Mouse (Mus musculus) hindbrain, embryonic 15.5 days (tissue): ENCODE results near the gene Ankrd35. TPM values are rescaled to one million over a fixed set of nuclear protein-coding genes. Genes with fewer than 3 reads are reported as not detected.
A peak's percentile ranks its signal among the peaks of the same experiment; 100 is the strongest.

Experiments
- ATAC-seq: fragments of 200-750 bp; cut with Nextera tagmentation; 2 replicates; pipeline ENCODE4 v1.8.0; 2017; ENCODE audit warnings: low read depth, moderate number of reproducible peaks, moderate TSS enrichment; ENCODE audit not compliant: low FRiP score
- H3K27ac ChIP-seq: fragments of 300-500 bp; sonication (generic); replicated peaks from 2 replicates; pipeline ENCODE4 v1.5.1; 2015; ENCODE audit warnings: mild to moderate bottlenecking, inconsistent platforms
- H3K27me3 ChIP-seq: fragments of 300-500 bp; sonication (generic); 2 replicates; pipeline ENCODE4 v1.6.1; 2015; ENCODE audit warnings: control low read depth, inconsistent platforms
- H3K36me3 ChIP-seq: fragments of 300-500 bp; sonication (generic); 2 replicates; pipeline ENCODE4 v1.6.1; 2015; ENCODE audit warnings: control low read depth, inconsistent platforms
- H3K4me1 ChIP-seq: fragments of 300-500 bp; sonication (generic); replicated peaks from 2 replicates; pipeline ENCODE4 v1.6.1; 2015; ENCODE audit warnings: control low read depth, inconsistent platforms
- H3K4me2 ChIP-seq: fragments of 300-500 bp; sonication (generic); 2 replicates; pipeline ENCODE4 v1.6.1; 2015; ENCODE audit warnings: moderate library complexity, mild to moderate bottlenecking, inconsistent platforms
- H3K4me3 ChIP-seq: fragments of 300-500 bp; sonication (generic); 2 replicates; pipeline ENCODE4 v1.5.1; 2015; ENCODE audit warnings: mild to moderate bottlenecking, inconsistent platforms
- H3K9ac ChIP-seq: fragments of 300-500 bp; sonication (generic); 2 replicates; pipeline ENCODE4 v1.6.1; 2015; ENCODE audit warnings: inconsistent platforms
- H3K9me3 ChIP-seq: fragments of 300-500 bp; sonication (generic); 2 replicates; pipeline ENCODE4 v1.6.1; 2016; ENCODE audit warnings: control low read depth, inconsistent platforms
- WGBS: fragments of 180-500 bp; shearing (Covaris S2); methylation state at CpG from one replicate; pipeline ENCODE4 v1.1.7; 2015; 5-methylcytosine and 5-hydroxymethylcytosine counted together
- polyA plus RNA-seq: library from polyadenylated mRNA; unstranded; fragments of >200 nt; fragmentation: Nextera tagmentation; extraction: Ambion mirVana; gene quantifications from 2 replicates; pipeline ENCODE4 v1.2.1, GENCODE M21; 2015

Gene Ankrd35
- 2.2 and 2.7 TPM in 2 replicates for polyA plus RNA-seq

DNA sequence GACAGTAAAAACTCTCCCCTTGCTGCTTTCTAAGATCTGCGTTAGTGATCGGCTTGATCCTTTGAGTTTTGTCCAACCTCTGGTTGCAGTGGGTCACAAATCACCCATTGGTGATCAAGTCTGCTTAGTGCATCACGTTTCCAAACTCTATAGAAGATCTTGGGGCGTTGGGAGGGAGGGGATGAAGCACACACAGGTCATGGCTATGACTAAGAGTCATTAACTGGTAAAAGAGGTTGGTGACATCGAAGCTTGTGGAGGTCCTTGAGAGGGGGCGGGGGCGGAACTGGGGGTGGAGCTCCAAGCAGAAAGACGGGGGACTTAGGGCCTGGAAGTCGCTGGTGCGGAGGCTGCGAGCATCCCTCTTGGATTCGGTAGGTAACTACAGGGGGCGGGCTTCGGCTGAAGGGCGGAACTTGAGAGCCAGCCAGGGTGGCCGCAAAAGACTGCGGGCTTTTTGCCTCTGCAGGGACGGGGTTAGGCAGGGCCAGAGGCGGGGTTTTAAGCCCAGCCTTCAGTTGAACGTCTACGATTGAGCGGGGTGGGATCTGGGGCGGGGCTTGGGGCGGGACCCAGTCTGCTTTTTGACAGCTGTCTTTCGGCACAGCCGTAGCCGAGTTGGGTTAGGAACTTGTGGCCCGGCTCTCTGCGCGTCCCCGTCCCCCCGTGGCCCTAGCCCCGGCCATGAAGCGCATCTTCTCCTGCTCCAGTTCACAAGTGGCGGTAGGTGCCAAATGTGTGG lies at the start of gene Ankrd35:
Gene Ankrd35 (plus strand): TSS at position 405 of the 742 bp plus-strand sequence.
- WGBS: 5% methylated on average over 35 of the region's 35 CpGs

DNA sequence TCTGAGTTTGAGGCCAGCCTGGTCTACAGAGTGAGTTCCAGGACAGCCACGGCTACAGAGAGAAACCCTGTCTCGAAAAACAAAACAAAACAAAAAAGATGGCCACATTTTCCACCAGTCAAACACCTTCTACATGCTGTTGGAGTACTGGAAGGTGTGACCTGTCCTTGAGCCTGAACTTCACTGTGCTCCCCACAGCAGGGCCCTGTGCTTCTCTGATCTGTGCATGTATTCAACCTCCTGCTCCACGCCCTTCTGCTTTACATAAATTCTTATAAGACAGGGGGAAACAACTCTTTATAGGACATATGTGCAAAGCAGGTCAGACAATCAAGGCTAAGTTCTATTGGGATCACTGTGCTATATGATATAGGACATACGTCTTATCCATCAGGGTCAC lies 46.7 kb upstream of the Ankrd35 start:
- WGBS: 97% methylated on average over 4 of the region's 4 CpGs
- Histone ChIP-seq H3K27ac (no peak overlapping the region), H3K9me3 (no peaks in the 10 kb centered on the region), H3K4me2 (no peak overlapping the region), H3K4me1 (no peaks in the 10 kb centered on the region), H3K27me3 (no peaks in the 10 kb centered on the region), H3K9ac (no peak overlapping the region), H3K4me3 (no peak overlapping the region), H3K36me3 (peaks cover 67% of the 10 kb centered on the region)
- ATAC-seq: no peak

More for the DNA sequence above, at the start of gene Ankrd35:
- Histone ChIP-seq H3K4me1 (peaks cover 5% of the 10 kb centered on the region), H3K36me3 (no peaks in the 10 kb centered on the region), H3K4me2 (peak within 1 kb of the TSS; percentile 94), H3K4me3 (peak within 1 kb of the TSS; percentile 50), H3K9me3 (no peaks in the 10 kb centered on the region), H3K27ac (no peak within 1 kb of the TSS), H3K9ac (peak within 1 kb of the TSS; percentile 48), H3K27me3 (0 out of 2 replicates have a peak, but pooled peaks cover 4% of the 10 kb centered on the region)
- peak; percentile 92 for ATAC-seq

DNA sequence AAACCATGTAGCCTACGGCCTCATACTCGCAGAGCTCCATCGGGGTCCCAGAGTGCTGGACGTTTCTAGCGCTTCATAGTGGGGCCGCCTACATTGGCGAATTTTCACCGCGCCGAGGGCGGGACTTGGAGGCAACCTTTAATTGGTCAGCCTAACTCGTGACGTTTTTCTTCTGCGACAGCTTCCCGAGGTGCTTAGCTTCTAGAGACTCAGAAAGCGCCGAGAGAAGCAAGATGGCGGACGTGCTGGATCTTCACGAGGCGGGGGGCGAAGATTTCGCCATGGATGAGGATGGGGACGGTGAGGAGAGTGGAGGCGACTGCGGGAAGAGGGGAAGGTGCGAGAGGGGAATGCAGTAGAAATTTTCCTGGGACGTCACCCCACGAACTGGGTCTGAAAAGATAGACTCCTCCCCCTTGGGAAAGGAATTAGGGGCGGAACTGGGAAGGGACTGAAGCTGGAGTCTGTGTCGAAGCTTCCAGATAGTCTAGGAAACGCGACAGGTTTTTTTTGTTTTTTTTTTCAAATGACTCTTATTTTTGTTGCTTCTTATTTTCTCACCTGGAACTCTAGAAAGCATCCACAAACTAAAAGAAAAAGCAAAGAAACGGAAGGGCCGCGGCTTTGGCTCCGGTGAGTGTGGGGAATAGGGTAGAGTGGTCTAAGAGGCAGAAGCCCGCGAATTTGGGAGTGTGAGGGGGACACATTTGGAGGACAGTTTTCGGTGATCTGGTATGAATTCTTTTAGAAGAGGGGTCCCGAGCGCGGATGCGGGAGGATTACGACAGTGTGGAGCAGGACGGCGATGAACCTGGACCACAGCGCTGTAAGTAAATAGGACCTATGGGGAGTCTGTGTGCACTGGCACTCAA lies 40.0 kb upstream of the Ankrd35 start, which contains the start of gene Rbm8a:
Gene Rbm8a (plus strand): TSS at position 205 of the 872 bp plus-strand sequence.
- Histone ChIP-seq H3K27ac (peak within 1 kb of the TSS; percentile 79), H3K9ac (peak within 1 kb of the TSS; percentile 82), H3K4me3 (peak within 1 kb of the TSS; percentile 70), H3K9me3 (no peaks in the 10 kb centered on the region), H3K4me2 (peak within 1 kb of the TSS; percentile 71), H3K27me3 (no peaks in the 10 kb centered on the region), H3K36me3 (peaks cover 34% of the 10 kb centered on the region), H3K4me1 (peaks cover 26% of the 10 kb centered on the region)
- WGBS: under 1% methylated on average over 48 of the region's 48 CpGs
- ATAC-seq: peak; percentile 94

DNA sequence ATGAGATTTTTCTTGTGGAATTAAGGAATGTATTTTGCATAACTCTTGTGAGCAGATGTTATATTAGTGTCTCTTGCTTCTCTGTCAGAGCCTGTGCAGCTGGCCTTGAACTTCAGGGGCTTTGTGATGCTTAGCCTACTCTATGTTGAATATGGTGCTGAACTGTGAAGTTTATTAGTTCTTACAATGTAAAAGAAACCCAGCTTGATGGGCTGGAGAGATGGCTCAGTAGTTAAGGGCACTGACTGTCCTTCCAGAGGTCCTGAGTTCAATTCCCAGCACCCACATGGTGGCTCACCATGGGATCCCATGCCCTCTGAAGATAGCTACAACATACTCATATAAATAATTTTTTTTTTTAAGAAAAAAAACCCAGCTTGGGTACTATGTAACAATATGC lies 37.9 kb upstream of the Ankrd35 start:
- no peak overlapping the region for H3K4me2 ChIP-seq
- no peaks in the 10 kb centered on the region for H3K9me3 ChIP-seq
- H3K27me3 ChIP-seq: no peaks in the 10 kb centered on the region
- peaks cover 18% of the 10 kb centered on the region for H3K36me3 ChIP-seq
- no peak overlapping the region for H3K9ac ChIP-seq
- ATAC-seq: no peak
- peaks cover 39% of the 10 kb centered on the region for H3K4me1 ChIP-seq
- H3K4me3 ChIP-seq: no peak overlapping the region
- no peak overlapping the region for H3K27ac ChIP-seq

DNA sequence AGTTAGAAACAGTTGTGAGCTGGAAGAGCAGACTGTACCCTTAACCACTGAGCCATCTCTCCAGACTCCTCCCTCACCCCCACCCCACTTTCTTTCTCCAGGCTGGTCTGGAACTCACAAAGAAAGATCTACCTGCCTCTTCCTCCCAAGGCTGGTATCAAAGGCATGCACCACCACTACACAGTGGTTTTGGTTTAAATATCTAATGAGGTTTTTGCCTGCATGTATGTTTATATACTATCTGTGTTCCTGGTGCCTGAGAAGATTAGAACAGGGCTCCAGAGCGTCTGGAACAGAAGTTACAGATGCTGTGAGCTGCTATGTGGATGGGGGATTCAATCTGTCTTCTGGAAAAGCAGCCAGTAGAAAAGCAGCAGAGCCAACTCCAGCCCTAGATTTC lies 35.9 kb upstream of the Ankrd35 start:
- WGBS: 79% methylated on average over 1 of the region's 1 CpGs

DNA sequence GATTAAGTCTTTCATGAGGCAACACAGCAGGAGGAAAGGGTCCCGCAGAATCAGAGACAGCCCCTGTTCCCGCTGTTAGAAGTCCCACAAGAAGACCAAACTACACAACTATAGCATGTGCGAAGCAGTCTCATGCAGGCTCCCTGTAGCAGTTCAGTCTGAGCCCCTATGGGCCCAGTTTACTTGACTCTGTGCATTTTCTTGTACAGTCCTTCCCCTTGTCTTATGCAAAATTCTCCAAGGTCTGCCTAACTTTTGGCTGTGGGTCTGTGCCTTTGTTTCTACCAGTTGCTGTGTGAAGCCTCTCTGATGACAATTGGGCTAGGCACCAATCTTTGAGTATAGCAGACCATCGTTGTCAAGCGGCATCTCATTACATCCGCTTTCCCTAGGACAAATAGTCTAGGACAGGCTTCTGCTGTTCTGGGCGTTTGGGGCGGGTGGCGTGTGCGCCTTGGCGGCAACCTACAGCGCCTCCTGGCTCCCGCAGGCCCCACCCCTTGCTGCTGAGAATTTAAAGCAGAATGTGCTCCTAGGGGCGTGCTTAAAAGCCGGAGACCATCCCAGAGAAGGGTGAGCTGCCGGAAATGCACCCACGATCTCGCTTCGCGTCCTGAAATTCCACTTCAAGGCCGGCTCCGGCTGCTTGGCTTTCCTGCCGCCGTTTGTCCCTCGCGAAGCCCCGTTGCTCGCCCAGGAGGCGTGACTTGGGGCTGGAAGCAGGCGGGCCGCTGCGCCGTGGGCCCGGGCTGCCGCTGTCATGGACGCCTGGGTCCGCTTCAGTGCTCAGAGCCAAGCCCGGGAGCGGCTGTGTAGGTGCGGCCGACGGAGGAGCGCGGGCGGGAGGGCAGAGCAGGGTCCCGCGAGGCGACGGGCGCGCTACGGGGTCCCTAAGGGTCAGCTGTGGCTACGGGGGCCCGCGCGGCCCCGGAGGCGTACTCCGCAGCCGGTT lies 34.7 kb upstream of the Ankrd35 start, which contains the start of the genes Pex11b and Gm42957:
Gene Pex11b (plus strand): TSS at position 449 of the 952 bp plus-strand sequence.
Gene Gm42957 (plus strand): TSS at position 547 of the 952 bp plus-strand sequence.
- WGBS: under 1% methylated on average over 60 of the region's 60 CpGs
- H3K9ac ChIP-seq: peak within 1 kb of the TSS; percentile 93

More for the DNA sequence above, 35.9 kb upstream of the Ankrd35 start:
- no peak for ATAC-seq
- no peak overlapping the region for H3K27ac ChIP-seq
- H3K9me3 ChIP-seq: no peaks in the 10 kb centered on the region
- H3K4me3 ChIP-seq: no peak overlapping the region
- no peak overlapping the region for H3K9ac ChIP-seq
- no peak overlapping the region for H3K4me2 ChIP-seq
- H3K36me3 ChIP-seq: peaks cover 27% of the 10 kb centered on the region
- no peaks in the 10 kb centered on the region for H3K27me3 ChIP-seq
- H3K4me1 ChIP-seq: peaks cover 36% of the 10 kb centered on the region

DNA sequence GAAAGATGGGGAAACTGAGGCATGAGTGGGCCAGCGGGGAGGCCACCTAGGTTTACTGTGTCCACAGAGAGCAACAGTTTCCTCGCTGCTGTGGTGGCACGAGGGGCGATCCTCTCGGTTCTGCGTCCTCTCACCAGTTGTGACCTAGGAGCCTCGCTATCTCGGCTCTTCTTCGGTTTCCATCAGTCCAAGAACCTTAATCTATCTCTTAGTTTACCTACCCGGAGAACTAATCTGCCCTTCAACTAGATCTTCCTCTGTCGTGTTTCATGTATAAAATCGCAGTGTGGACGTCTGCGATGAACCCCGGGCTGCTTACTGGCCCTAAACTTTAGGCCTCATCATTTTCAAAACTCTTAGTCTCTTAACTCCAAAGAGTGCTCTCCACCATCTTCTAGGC lies 34.0 kb upstream of the Ankrd35 start:
- Histone ChIP-seq H3K9me3 (no peaks in the 10 kb centered on the region), H3K27me3 (no peaks in the 10 kb centered on the region), H3K36me3 (peaks cover 39% of the 10 kb centered on the region), H3K4me2 (peak overlapping the region; percentile 93), H3K4me3 (peak overlapping the region; percentile 83), H3K27ac (peak overlapping the region; percentile 85), H3K9ac (peak overlapping the region; percentile 93), H3K4me1 (peaks cover 25% of the 10 kb centered on the region)
- 10% methylated on average over 15 of the region's 15 CpGs for WGBS
- no peak for ATAC-seq

More for the DNA sequence above, 34.7 kb upstream of the Ankrd35 start, which contains the start of the genes Pex11b and Gm42957:
- peaks cover 35% of the 10 kb centered on the region for H3K36me3 ChIP-seq
- peak; percentile 89 for ATAC-seq
- H3K4me2 ChIP-seq: peak within 1 kb of the TSS; percentile 93
- H3K27ac ChIP-seq: peak within 1 kb of the TSS; percentile 85
- H3K27me3 ChIP-seq: no peaks in the 10 kb centered on the region
- no peaks in the 10 kb centered on the region for H3K9me3 ChIP-seq
- peak within 1 kb of the TSS; percentile 83 for H3K4me3 ChIP-seq
- H3K4me1 ChIP-seq: peaks cover 32% of the 10 kb centered on the region

DNA sequence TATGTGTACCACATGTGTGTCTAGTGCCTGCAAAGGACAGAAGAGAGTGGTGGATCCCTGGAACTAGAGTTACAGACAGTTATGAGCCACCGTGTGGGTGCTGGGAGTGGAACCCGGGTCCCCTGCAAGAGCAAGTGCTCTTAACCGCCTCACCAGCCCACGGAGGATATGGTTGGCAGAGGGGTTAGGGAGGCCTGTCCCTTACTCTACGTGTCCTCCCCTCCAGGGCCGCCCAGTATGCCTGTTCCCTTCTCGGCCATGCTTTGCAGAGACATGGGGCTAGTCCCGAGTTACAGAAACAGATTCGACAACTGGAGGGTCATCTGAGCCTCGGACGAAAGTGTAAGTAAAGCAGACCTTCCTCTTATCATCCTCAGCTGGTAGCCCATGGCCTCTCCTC lies 33.5 kb upstream of the Ankrd35 start:
- Histone ChIP-seq H3K9ac (peak overlapping the region; percentile 93), H3K4me1 (peaks cover 20% of the 10 kb centered on the region), H3K27me3 (no peaks in the 10 kb centered on the region), H3K4me2 (peak overlapping the region; percentile 93), H3K4me3 (peak overlapping the region; percentile 83), H3K27ac (no peak overlapping the region), H3K9me3 (no peaks in the 10 kb centered on the region), H3K36me3 (peaks cover 34% of the 10 kb centered on the region)
- WGBS: 65% methylated on average over 11 of the region's 11 CpGs
- ATAC-seq: no peak

DNA sequence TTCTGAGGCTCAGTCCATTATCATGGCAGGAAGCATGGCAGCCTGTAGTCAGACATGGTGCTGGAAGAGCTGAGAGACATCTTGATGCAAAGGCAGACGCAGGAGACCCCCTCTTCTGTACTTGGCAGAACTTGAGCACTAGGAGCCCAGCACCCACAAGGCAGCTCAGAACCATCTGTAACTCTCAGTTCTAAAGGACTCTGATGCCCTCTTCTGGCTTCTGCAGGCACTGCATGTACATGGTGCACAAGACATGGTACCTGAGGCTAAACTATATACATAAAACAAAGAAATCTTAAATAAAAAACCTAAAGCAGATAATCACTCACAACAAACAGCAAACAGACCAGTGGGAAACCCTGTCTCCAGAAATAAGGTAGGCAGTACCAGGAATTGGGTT lies 30.7 kb upstream of the Ankrd35 start:
- Histone ChIP-seq H3K9me3 (no peaks in the 10 kb centered on the region), H3K9ac (no peak overlapping the region), H3K27ac (no peak overlapping the region), H3K36me3 (peaks cover 30% of the 10 kb centered on the region), H3K4me3 (no peak overlapping the region), H3K27me3 (no peaks in the 10 kb centered on the region), H3K4me1 (peaks cover 18% of the 10 kb centered on the region), H3K4me2 (no peak overlapping the region)
- ATAC-seq: no peak
- 96% methylated on average over 1 of the region's 1 CpGs for WGBS

DNA sequence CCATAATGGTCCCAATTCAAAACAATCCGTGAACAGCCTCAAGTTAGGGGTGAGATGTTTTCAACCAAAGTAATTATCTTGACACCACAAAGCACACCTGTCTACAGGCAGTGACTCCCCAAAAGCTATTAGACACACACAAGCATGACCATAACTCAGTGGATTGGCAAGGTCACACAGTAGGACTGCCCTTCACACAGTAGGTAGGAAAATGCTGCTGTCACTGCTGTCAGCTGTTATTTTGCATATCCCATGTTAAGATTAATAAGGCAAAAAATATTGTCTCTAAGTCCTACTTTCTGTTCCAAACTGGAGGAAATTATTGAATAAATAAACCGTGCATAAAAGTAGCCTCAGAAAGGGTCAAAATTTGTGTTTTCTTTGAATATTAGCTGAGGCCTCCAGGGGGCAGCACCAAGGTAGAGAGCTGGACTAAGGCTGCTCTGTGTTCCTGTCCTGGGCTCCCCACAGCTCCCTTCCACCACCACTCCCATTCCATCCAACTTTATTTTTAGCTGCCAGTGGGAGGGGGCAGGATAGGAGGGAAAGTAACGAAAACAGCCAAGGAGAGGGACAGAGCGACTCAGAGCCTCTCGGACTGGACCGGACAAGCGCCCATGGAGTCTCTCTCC lies 24.8 kb upstream of the Ankrd35 start, which contains the start of gene Itga10:
Gene Itga10 (plus strand): TSS at position 567 of the 632 bp plus-strand sequence.
- Histone ChIP-seq H3K36me3 (peaks cover 22% of the 10 kb centered on the region), H3K4me1 (no peaks in the 10 kb centered on the region), H3K9me3 (no peaks in the 10 kb centered on the region), H3K4me3 (no peak within 1 kb of the TSS), H3K9ac (no peak within 1 kb of the TSS), H3K27ac (no peak within 1 kb of the TSS), H3K27me3 (no peaks in the 10 kb centered on the region), H3K4me2 (no peak within 1 kb of the TSS)
- WGBS: 65% methylated on average over 7 of the region's 7 CpGs
- no peak for ATAC-seq

DNA sequence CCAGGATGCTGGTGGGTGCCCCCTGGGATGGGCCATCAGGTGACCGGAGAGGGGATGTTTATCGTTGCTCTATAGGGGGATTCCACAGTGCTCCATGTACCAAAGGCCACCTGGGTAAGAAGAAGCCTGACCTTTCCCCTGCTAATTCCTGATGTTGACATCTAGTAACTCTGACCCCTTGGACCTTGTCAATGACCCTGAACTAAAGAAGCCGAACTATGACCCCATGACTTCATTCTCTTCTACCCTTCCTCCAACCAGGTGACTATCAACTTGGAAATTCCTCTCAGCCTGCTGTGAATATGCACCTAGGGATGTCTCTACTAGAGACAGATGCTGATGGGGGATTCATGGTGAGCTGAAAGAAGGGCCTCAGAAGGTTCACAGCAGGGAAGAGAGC lies 22.6 kb upstream of the Ankrd35 start:
- WGBS: 81% methylated on average over 3 of the region's 3 CpGs
- Histone ChIP-seq H3K36me3 (peaks cover 13% of the 10 kb centered on the region), H3K27me3 (no peaks in the 10 kb centered on the region), H3K4me3 (no peak overlapping the region), H3K9ac (no peak overlapping the region), H3K9me3 (no peaks in the 10 kb centered on the region), H3K27ac (no peak overlapping the region), H3K4me1 (no peaks in the 10 kb centered on the region), H3K4me2 (no peak overlapping the region)
- ATAC-seq: no peak
